In genomic region chr1:104916507-104916906, GRCm38 (mm10) we compare ENCODE assay signal across 31 mouse cellular contexts.
A peak's percentile ranks its signal among the peaks of the same experiment; 100 is the strongest.
DNase-seq lines count a peak whose midpoint lies in the region; ATAC-seq and TF ChIP-seq lines count a peak whose summit lies in the region.
"Had no signal": no experiment of that assay in that cellular context is flagged by ENCODE, and none has a peak within 500 bp of the region (broad histone marks: within the 10 kb centered on the region; RNA-seq: fewer than 3 reads in every experiment).

No protein-coding gene starts in this region.

- no peak overlapping the region for H3K9ac ChIP-seq in forebrain, embryonic 16.5 days (replicated peaks; ENCODE audit: low read depth, low read length)
- no peak overlapping the region for H3K9ac ChIP-seq in forebrain, embryonic 12.5 days
- no peak overlapping the region for H3K9ac ChIP-seq in midbrain, embryonic 11.5 days (ENCODE audit: low read length)
- no peak overlapping the region for H3K9ac ChIP-seq in midbrain, postnatal 0 days (replicated peaks; ENCODE audit: low read length, poor library complexity, severe bottlenecking)
- H3K9ac ChIP-seq: embryonic facial prominence, embryonic 15.5 days; forebrain, embryonic 13.5 days; heart, embryonic 13.5 days; kidney, embryonic 15.5 days; liver, embryonic 14.5 days; midbrain, embryonic 13.5 days had no signal

- H3K4me2 ChIP-seq in forebrain, embryonic 16.5 days (ENCODE audit: low read length) = no peak overlapping the region
- no peak overlapping the region for H3K4me2 ChIP-seq in forebrain, embryonic 12.5 days
- H3K4me2 ChIP-seq in midbrain, embryonic 11.5 days = no peak overlapping the region
- no peak overlapping the region for H3K4me2 ChIP-seq in midbrain, postnatal 0 days (ENCODE audit: low read depth, low read length, poor library complexity, severe bottlenecking)
- H3K4me2 ChIP-seq: embryonic facial prominence, embryonic 15.5 days; forebrain, embryonic 13.5 days; heart, embryonic 13.5 days; kidney, embryonic 15.5 days; midbrain, embryonic 13.5 days had no signal

- no peaks in the 10 kb centered on the region for H3K9me3 ChIP-seq in forebrain, embryonic 16.5 days (ENCODE audit: control insufficient read depth, low read length)
- H3K9me3 ChIP-seq in forebrain, embryonic 12.5 days = no peaks in the 10 kb centered on the region
- H3K9me3 ChIP-seq in midbrain, embryonic 11.5 days (ENCODE audit: control insufficient read depth, low read length) = no peaks in the 10 kb centered on the region
- no peaks in the 10 kb centered on the region for H3K9me3 ChIP-seq in midbrain, postnatal 0 days (ENCODE audit: low read length)
- H3K9me3 ChIP-seq: embryonic facial prominence, embryonic 10.5 days; embryonic facial prominence, embryonic 15.5 days; forebrain, embryonic 13.5 days; heart, embryonic 13.5 days; kidney, embryonic 15.5 days; midbrain, embryonic 13.5 days had no signal

- H3K27me3 ChIP-seq in forebrain, embryonic 16.5 days (replicated peaks; ENCODE audit: control insufficient read depth, insufficient read depth, low read length) = no peaks in the 10 kb centered on the region
- no peaks in the 10 kb centered on the region; the same call in 1 of the 2 replicates for H3K27me3 ChIP-seq in forebrain, embryonic 12.5 days
- H3K27me3 ChIP-seq in midbrain, embryonic 11.5 days (ENCODE audit: control insufficient read depth, insufficient read depth, low read length) = no peaks in the 10 kb centered on the region; the same call in 1 of the 2 replicates
- no peaks in the 10 kb centered on the region for H3K27me3 ChIP-seq in midbrain, postnatal 0 days (ENCODE audit: insufficient read depth, low read length)
- H3K27me3 ChIP-seq: CH12.LX; embryonic facial prominence, embryonic 15.5 days; forebrain, embryonic 13.5 days; heart, embryonic 13.5 days; kidney, embryonic 15.5 days had no signal

- 21% methylated on average over 2 of the region's 2 CpGs for WGBS in forebrain, embryonic 16.5 days
- 32% methylated on average over 2 of the region's 2 CpGs for WGBS in forebrain, embryonic 12.5 days
- WGBS in midbrain, embryonic 11.5 days = 27% methylated on average over 2 of the region's 2 CpGs
- 32% methylated on average over 2 of the region's 2 CpGs for WGBS in midbrain, postnatal 0 days

- DNase-seq in midbrain, embryonic 11.5 days (ENCODE audit: low spot score, missing footprints) = no peak
- DNase-seq in midbrain, postnatal 0 days (ENCODE audit: low spot score) = no peak
- DNase-seq in embryo, embryonic 10.5 days (ENCODE audit: low spot score) = peak; percentile 24
- peak; percentile 33 for DNase-seq in retina, embryonic 14.5 days (ENCODE audit: low spot score)
- DNase-seq in gastrocnemius, postnatal 10 days = no peak
- DNase-seq: adrenal gland, adult 8-10 months; cerebellum, adult 8-10 months; cerebellum, postnatal 36 days; heart, adult 2 months; heart, postnatal 10 days; kidney, adult 18-20 months; kidney, postnatal 25 days; liver; lung, adult 2 months; lung, postnatal 10 days; right cerebral cortex, adult 18-20 months; thymus, adult 2 months; thymus, postnatal 36 days had no signal

- no peaks in the 10 kb centered on the region for H3K36me3 ChIP-seq in forebrain, embryonic 16.5 days (ENCODE audit: control insufficient read depth, insufficient read depth)
- no peaks in the 10 kb centered on the region for H3K36me3 ChIP-seq in forebrain, embryonic 12.5 days (replicated peaks)
- H3K36me3 ChIP-seq in midbrain, embryonic 11.5 days (ENCODE audit: control insufficient read depth, insufficient read depth, low read length) = no peaks in the 10 kb centered on the region
- no peaks in the 10 kb centered on the region for H3K36me3 ChIP-seq in midbrain, postnatal 0 days (ENCODE audit: insufficient read depth, low read length)
- H3K36me3 ChIP-seq: embryonic facial prominence, embryonic 10.5 days; embryonic facial prominence, embryonic 15.5 days; heart, embryonic 13.5 days; kidney, embryonic 15.5 days; midbrain, embryonic 13.5 days had no signal

- no peak overlapping the region for H3K4me3 ChIP-seq in forebrain, embryonic 16.5 days (replicated peaks; ENCODE audit: low read length)
- H3K4me3 ChIP-seq in forebrain, embryonic 12.5 days (replicated peaks) = no peak overlapping the region
- no peak overlapping the region for H3K4me3 ChIP-seq in midbrain, embryonic 11.5 days (ENCODE audit: low read depth, low read length)
- H3K4me3 ChIP-seq in midbrain, postnatal 0 days (ENCODE audit: low read depth, low read length) = no peak overlapping the region
- H3K4me3 ChIP-seq: embryonic facial prominence, embryonic 10.5 days; embryonic facial prominence, embryonic 15.5 days; forebrain, embryonic 13.5 days; heart, adult 2 months; heart, embryonic 13.5 days; kidney, embryonic 15.5 days; midbrain, embryonic 13.5 days had no signal

- TF ChIP-seq CTCF in midbrain, postnatal 0 days (IDR thresholded peaks at IDR 0.05) = no peak

- H3K4me1 ChIP-seq in forebrain, embryonic 16.5 days (replicated peaks; ENCODE audit: control insufficient read depth, insufficient read depth, low read length) = peaks cover 4% of the 10 kb centered on the region; the same call in 1 of the 2 replicates
- H3K4me1 ChIP-seq in forebrain, embryonic 12.5 days = peaks cover 9% of the 10 kb centered on the region; the same call in 1 of the 2 replicates
- H3K4me1 ChIP-seq in midbrain, embryonic 11.5 days (ENCODE audit: control insufficient read depth, insufficient read depth, low read length) = peaks cover 7% of the 10 kb centered on the region
- H3K4me1 ChIP-seq in midbrain, postnatal 0 days (ENCODE audit: insufficient read depth, low read length) = 0 out of 2 replicates have a peak, but pooled peaks cover 2% of the 10 kb centered on the region
- H3K4me1 ChIP-seq: embryonic facial prominence, embryonic 15.5 days; heart, embryonic 13.5 days; kidney, embryonic 15.5 days had no signal

- no peak overlapping the region for H3K27ac ChIP-seq in forebrain, embryonic 16.5 days (ENCODE audit: low read length)
- H3K27ac ChIP-seq in forebrain, embryonic 12.5 days = no peak overlapping the region
- H3K27ac ChIP-seq in midbrain, embryonic 11.5 days (ENCODE audit: low read depth, low read length) = no peak overlapping the region
- no peak overlapping the region for H3K27ac ChIP-seq in midbrain, postnatal 0 days (ENCODE audit: low read depth, low read length)
- H3K27ac ChIP-seq: embryonic facial prominence, embryonic 10.5 days; embryonic facial prominence, embryonic 15.5 days; forebrain, embryonic 13.5 days; heart, adult 2 months; heart, embryonic 13.5 days; kidney, embryonic 15.5 days; liver, embryonic 14.5 days; macrophage; midbrain, embryonic 13.5 days; stomach, postnatal 0 days had no signal

- ATAC-seq in forebrain, embryonic 16.5 days = 0 out of 2 replicates have a peak, but pooled peaks have one; percentile 28
- no peak for ATAC-seq in forebrain, embryonic 12.5 days (ENCODE audit: low FRiP score)
- peak; percentile 36 for ATAC-seq in midbrain, embryonic 11.5 days (ENCODE audit: low FRiP score)
- no peak for ATAC-seq in midbrain, postnatal 0 days (ENCODE audit: low FRiP score)
- ATAC-seq in frontal cortex, adult (ENCODE audit: low TSS enrichment) = no peak

Comparison
In these comparisons a context has a peak if more than half of its experiments do, and no peak if none do; other contexts are left out.
1. ATAC-seq: peak in forebrain, embryonic 16.5 days (single experiment) and midbrain, embryonic 11.5 days (single experiment); none in forebrain, embryonic 12.5 days (single experiment), midbrain, postnatal 0 days (single experiment) and frontal cortex, adult (single experiment).
2. DNase-seq: peak in embryo, embryonic 10.5 days (single experiment) and retina, embryonic 14.5 days (single experiment); none in midbrain, embryonic 11.5 days (single experiment), midbrain, postnatal 0 days (single experiment) and gastrocnemius, postnatal 10 days (single experiment).